Comparison of ENCODE assay signal across 10 mouse cellular contexts in the genomic region with DNA sequence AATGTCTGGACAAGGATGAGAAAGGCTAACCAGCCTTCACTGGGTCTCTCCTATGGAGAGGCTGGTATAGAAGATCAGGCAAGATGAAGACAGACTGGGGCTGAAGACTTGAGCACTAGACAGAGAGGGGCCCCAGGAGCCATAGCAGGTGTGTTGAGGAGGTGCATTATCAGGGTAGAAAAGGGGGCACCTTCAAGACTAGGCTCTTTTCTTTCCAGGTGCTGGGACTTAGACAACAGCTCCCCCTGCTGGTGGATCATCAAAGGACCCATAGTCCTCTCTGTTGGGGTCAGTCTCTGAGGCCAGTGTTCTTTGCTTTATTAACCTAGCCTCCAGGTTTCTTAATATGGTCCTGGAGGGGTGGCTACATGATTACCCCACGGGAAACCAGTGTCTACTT. TPM values are rescaled to one million over a fixed set of nuclear protein-coding genes. Genes with fewer than 3 reads are reported as not detected.
DNase-seq lines count a peak whose midpoint lies in the region; ATAC-seq and TF ChIP-seq lines count a peak whose summit lies in the region.
"Had no signal": no experiment of that assay in that cellular context is flagged by ENCODE, and none has a peak within 500 bp of the region (broad histone marks: within the 10 kb centered on the region; RNA-seq: fewer than 3 reads in every experiment).

No protein-coding gene starts in this region.

- H3K9me3 ChIP-seq in kidney, embryonic 15.5 days (replicated peaks): no peaks in the 10 kb centered on the region
- H3K9me3 ChIP-seq in heart, postnatal 0 days (replicated peaks; ENCODE audit: control insufficient read depth, low read length): no peaks in the 10 kb centered on the region
- no peaks in the 10 kb centered on the region for H3K9me3 ChIP-seq in limb, embryonic 12.5 days
- H3K9me3 ChIP-seq: embryonic facial prominence, embryonic 15.5 days had no signal

- peak; percentile 31 for DNase-seq in kidney, adult 11 months
- peak; percentile 18 for DNase-seq in MEL-GATA-1-ER (ENCODE audit: extremely low read depth, low read depth)
- peak; percentile 83 to 88 for DNase-seq in cerebellum, postnatal 10 days
- no peak for DNase-seq in heart, postnatal 0 days (ENCODE audit: low spot score)
- DNase-seq in naive thymus-derived CD4-positive, alpha-beta T cell, adult 2 months (ENCODE audit: low read depth): peak; percentile 46
- DNase-seq in urinary bladder, postnatal 36 days (ENCODE audit: low spot score in 2 of 2): peak; percentile 49 to 54

- no peak for TF ChIP-seq EP300 in heart, postnatal 0 days (IDR thresholded peaks at IDR 0.05; ENCODE audit: low read depth)

- H3K9ac ChIP-seq in kidney, embryonic 15.5 days: no peak overlapping the region
- H3K9ac ChIP-seq in heart, postnatal 0 days (replicated peaks; ENCODE audit: low read depth, low read length): no peak overlapping the region
- H3K9ac ChIP-seq in limb, embryonic 12.5 days (replicated peaks): no peak overlapping the region
- H3K9ac ChIP-seq: embryonic facial prominence, embryonic 15.5 days had no signal

- no peaks in the 10 kb centered on the region for H3K36me3 ChIP-seq in kidney, embryonic 15.5 days
- no peaks in the 10 kb centered on the region for H3K36me3 ChIP-seq in heart, postnatal 0 days (replicated peaks; ENCODE audit: control insufficient read depth, insufficient read depth, low read length)
- H3K36me3 ChIP-seq in limb, embryonic 12.5 days: no peaks in the 10 kb centered on the region
- H3K36me3 ChIP-seq: embryonic facial prominence, embryonic 15.5 days had no signal

- 19% methylated on average over 1 of the region's 1 CpGs for WGBS in kidney, embryonic 15.5 days
- 6% methylated on average over 1 of the region's 1 CpGs for WGBS in heart, postnatal 0 days
- WGBS in limb, embryonic 12.5 days: 17% methylated on average over 1 of the region's 1 CpGs

- peak; percentile 81 for TF ChIP-seq CTCF in heart, postnatal 0 days (IDR thresholded peaks at IDR 0.05; ENCODE audit: low read depth)

- no peak overlapping the region for H3K4me3 ChIP-seq in kidney, embryonic 15.5 days (replicated peaks)
- H3K4me3 ChIP-seq in heart, postnatal 0 days (ENCODE audit: low read depth, low read length): no peak overlapping the region
- H3K4me3 ChIP-seq in limb, embryonic 12.5 days (replicated peaks): no peak overlapping the region
- H3K4me3 ChIP-seq: embryonic facial prominence, embryonic 15.5 days had no signal

- peaks cover 3% of the 10 kb centered on the region for H3K27me3 ChIP-seq in kidney, embryonic 15.5 days
- H3K27me3 ChIP-seq in heart, postnatal 0 days (ENCODE audit: control insufficient read depth, insufficient read depth, low read length): peaks cover 15% of the 10 kb centered on the region
- peaks cover 3% of the 10 kb centered on the region; the same call in 1 of the 2 replicates for H3K27me3 ChIP-seq in limb, embryonic 12.5 days
- H3K27me3 ChIP-seq: embryonic facial prominence, embryonic 15.5 days had no signal

- no peak for ATAC-seq in kidney, embryonic 15.5 days (replicated peaks; ENCODE audit: low FRiP score)
- ATAC-seq in heart, postnatal 0 days (ENCODE audit: insufficient read depth, low read depth): peak; percentile 52
- ATAC-seq in limb, embryonic 12.5 days (ENCODE audit: insufficient number of reproducible peaks, insufficient read depth, low FRiP score, low TSS enrichment, low read depth): 0 out of 2 replicates have a peak, but pooled peaks have one; percentile 40

- no peak overlapping the region for H3K27ac ChIP-seq in kidney, embryonic 15.5 days
- H3K27ac ChIP-seq in heart, postnatal 0 days (ENCODE audit: low read depth): no peak overlapping the region
- H3K27ac ChIP-seq in limb, embryonic 12.5 days: no peak overlapping the region
- H3K27ac ChIP-seq: embryonic facial prominence, embryonic 15.5 days; macrophage had no signal

- H3K4me1 ChIP-seq in kidney, embryonic 15.5 days: no peaks in the 10 kb centered on the region
- H3K4me1 ChIP-seq in heart, postnatal 0 days (ENCODE audit: control insufficient read depth, insufficient read depth): no peaks in the 10 kb centered on the region
- H3K4me1 ChIP-seq in limb, embryonic 12.5 days (replicated peaks): peaks cover 5% of the 10 kb centered on the region; the same call in 1 of the 2 replicates
- H3K4me1 ChIP-seq: embryonic facial prominence, embryonic 15.5 days had no signal

- H3K4me2 ChIP-seq in kidney, embryonic 15.5 days: no peak overlapping the region
- no peak overlapping the region for H3K4me2 ChIP-seq in heart, postnatal 0 days (ENCODE audit: low read depth, low read length)
- no peak overlapping the region for H3K4me2 ChIP-seq in limb, embryonic 12.5 days
- H3K4me2 ChIP-seq: embryonic facial prominence, embryonic 15.5 days had no signal

RNA-seq across cellular contexts. Expression of a gene that starts 7.8 kb away (rescaled TPM):
- 0.05 TPM in 1 of 2 replicates, not detected in the other for polyA plus RNA-seq in kidney, embryonic 15.5 days (2015; fragmentation: Nextera tagmentation; extraction: Ambion mirVana)
- total RNA-seq in heart, postnatal 0 days (2014; rRNA removed; ENCODE audit: low replicate concordance): not detected in 2 replicates
- polyA plus RNA-seq in heart, postnatal 0 days (2015; fragmentation: Nextera tagmentation; extraction: Ambion mirVana): not detected in 2 replicates
- polyA plus RNA-seq in limb, embryonic 12.5 days (2016; fragmentation: Nextera tagmentation; extraction: Ambion mirVana): not detected in 2 replicates
- polyA plus RNA-seq: embryonic facial prominence, embryonic 15.5 days; macrophage had no signal

RNA-seq across cellular contexts. Expression of a gene that starts 47.7 kb away (rescaled TPM):
- polyA plus RNA-seq in kidney, embryonic 15.5 days (2015; fragmentation: Nextera tagmentation; extraction: Ambion mirVana): 29.9 and 38.4 TPM in 2 replicates
- total RNA-seq in heart, postnatal 0 days (2014; rRNA removed; ENCODE audit: low replicate concordance): 146 and 148 TPM in 2 replicates
- 56.4 and 58.0 TPM in 2 replicates for polyA plus RNA-seq in heart, postnatal 0 days (2015; fragmentation: Nextera tagmentation; extraction: Ambion mirVana)
- polyA plus RNA-seq in limb, embryonic 12.5 days (2016; fragmentation: Nextera tagmentation; extraction: Ambion mirVana): 4.0 and 4.2 TPM in 2 replicates
- polyA plus RNA-seq: macrophage had no signal
